Mouse (Mus musculus): ENCODE measurements around the gene Ncam2.

- TF ChIP-seq EP300 (IDR thresholded peaks at IDR 0.05; ENCODE audit: insufficient read depth, low read depth, low read length) (no peak), POLR2A (IDR thresholded peaks at IDR 0.05; ENCODE audit: insufficient read depth, low read length) (no peak), CTCF (IDR thresholded peaks at IDR 0.05; ENCODE audit: low read depth, low read length) (no peak)
Observed at GRCm38 (mm10) chr16:81437868-81438249, 237.4 kb downstream of the Ncam2 start.
